Mouse (Mus musculus): ENCODE data around the gene Pdzk1ip1. TPM values are rescaled to one million over a fixed set of nuclear protein-coding genes. Genes with fewer than 3 reads are reported as not detected.

Gene Pdzk1ip1
- 29.9 and 35.6 TPM in 2 replicates for polyA plus RNA-seq (2012; rRNA removed)

DNA sequence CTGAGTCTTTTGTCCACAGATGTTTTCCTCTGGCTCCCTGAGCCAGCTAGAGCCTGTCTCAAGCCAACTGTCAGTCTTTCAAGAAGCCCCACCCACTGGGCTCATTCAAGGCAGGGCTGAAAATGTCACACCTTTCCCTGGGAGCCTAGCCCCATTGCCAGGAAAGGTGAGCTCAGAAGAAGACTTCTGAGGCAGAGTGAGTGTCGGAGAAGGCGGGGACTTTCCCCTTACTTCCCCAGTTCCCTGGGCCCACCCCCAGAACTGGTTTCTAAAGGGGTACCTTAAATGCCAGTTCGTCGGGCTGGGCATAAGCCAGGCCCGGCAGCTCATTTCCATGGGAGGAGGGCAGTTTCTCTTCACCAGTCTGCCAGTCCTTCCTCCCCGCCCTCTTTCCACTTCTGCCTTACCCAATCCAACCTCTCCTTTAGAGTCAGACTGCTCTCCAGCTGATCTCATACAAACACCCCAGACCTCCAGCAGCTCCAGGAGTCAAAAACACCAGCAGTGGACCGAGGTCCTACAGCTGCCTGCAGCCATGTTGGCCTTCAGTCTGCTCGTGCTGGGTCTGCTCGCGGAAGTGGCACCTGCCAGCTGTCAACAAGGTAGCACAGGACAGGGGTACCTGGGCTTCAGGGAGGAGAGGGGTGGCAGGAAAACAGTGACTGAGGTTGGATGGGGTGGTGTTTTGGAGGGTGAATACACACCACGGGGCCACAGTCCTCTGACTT lies at the start of gene Pdzk1ip1:
Pdzk1ip1 (plus strand) TSS at position 98 of the 728 bp plus-strand sequence.

DNA sequence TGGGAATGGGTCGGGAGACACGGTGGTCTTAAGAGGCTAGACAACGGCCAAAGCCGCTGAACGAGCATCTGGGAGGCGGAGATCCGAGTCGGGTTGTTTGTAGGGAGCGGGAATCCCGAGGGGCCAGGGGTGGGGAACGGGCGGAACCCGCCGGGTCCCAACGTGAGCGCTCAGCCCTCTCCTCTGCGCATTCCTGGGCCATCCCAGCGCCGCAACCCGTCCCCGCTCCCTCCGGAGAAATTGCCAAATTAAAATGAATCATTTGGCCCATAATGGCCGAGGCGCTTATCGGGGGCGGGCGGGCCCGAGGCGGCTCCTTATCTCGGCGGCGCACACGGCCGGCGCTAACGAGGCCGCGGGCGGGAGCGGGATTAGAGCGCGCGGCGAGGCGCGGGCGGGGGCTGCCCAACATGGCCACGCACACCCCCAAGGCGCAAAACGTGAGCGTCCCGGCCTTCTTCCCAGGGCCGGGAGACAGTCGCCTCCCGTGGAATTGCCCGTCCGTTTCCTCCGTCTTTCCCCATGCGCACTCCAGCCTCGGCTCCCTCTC lies 32.1 kb upstream of the Pdzk1ip1 start, which contains the start of gene Tal1:
Tal1 (plus strand) TSS at position 56 of the 550 bp plus-strand sequence.

DNA sequence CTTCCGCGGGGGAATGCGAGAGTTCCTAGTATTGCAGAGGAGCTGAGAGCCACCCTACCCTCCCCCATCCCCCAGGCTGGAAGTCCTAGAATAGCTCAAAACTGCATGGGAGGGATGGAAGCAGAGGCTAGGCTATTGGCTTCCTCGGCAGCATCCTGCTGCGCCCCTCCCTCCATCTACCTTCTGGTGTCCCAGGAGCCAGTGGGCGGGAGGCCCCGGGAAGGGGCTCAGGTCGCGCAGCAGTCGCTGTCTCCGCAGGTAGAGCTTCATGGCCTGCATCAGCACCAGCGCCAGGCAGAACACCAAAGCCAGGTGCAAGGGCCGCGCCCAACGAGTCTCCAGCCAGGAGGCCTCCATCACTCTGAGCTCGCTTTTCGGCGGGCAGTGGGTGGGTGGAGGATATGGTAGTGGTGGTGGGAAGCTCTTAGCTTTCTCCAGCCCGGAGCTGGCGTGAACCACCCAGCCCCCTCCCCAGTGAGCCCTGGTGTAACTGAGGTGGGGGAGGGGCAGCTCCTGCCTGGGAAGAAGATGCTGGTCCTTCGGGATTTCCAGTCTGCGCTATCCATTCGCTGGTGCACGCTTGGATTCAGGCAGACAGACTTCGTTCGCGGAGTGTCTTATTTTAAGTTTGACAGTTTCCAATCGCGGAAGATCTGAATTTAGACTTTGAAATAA lies 45.2 kb downstream of the Pdzk1ip1 start, which contains the start of gene Cyp4x1:
Cyp4x1 (minus strand) TSS at position 661 of the 675 bp plus-strand sequence.

Other genes with a start within 250 kb of the Pdzk1ip1 start
- 0.02 TPM in 1 of 2 replicates, not detected in the other for gene Foxd2, start 179.8 kb upstream of the Pdzk1ip1 start, polyA plus RNA-seq (2012; rRNA removed)
- not detected in 2 replicates for gene Foxe3, start 162.7 kb upstream of the Pdzk1ip1 start, polyA plus RNA-seq (2012; rRNA removed)
- 17.5 and 18.8 TPM in 2 replicates for gene Cmpk1, start 101.5 kb upstream of the Pdzk1ip1 start, polyA plus RNA-seq (2012; rRNA removed)
- 4.1 and 4.5 TPM in 2 replicates for gene Stil, start 88.5 kb upstream of the Pdzk1ip1 start, polyA plus RNA-seq (2012; rRNA removed)
- gene Tal1, start 32.3 kb upstream of the Pdzk1ip1 start, polyA plus RNA-seq (2012; rRNA removed) = 29.2 and 30.5 TPM in 2 replicates
- 0.05 and 0.06 TPM in 2 replicates for gene Cyp4x1, start 45.6 kb downstream of the Pdzk1ip1 start, polyA plus RNA-seq (2012; rRNA removed)
- gene Cyp4a29, start 153.4 kb downstream of the Pdzk1ip1 start, polyA plus RNA-seq (2012; rRNA removed) = not detected in 2 replicates
- 19.0 and 50.7 TPM in 2 replicates for gene Cyp4a12a, start 210.3 kb downstream of the Pdzk1ip1 start, polyA plus RNA-seq (2012; rRNA removed)

All from liver, embryonic 18 days (tissue).